Mouse (Mus musculus) brain, adult 2 months (tissue): ENCODE data around the gene Itgb8.

ENCODE experiments used
- DNase-seq: peaks from one replicate; pipeline ENCODE4 v3.0.0; 2011; ENCODE audit warnings: low read depth, low spot score

The Itgb8 gene

GRCm38 (mm10) chr12:119209384-119210072 is 29.1 kb downstream of the Itgb8 start:
- peak; percentile 87 for DNase-seq

GRCm38 (mm10) chr12:119207464-119207801 is 31.2 kb downstream of the Itgb8 start:
- no peak for DNase-seq

- peak; percentile 89 for DNase-seq
These were observed 31.7 kb downstream of the Itgb8 start for GRCm38 (mm10) chr12:119206711-119207463.

GRCm38 (mm10) chr12:119204411-119204810 is 34.2 kb downstream of the Itgb8 start:
- no peak for DNase-seq

- no peak for DNase-seq
These were observed 35.8 kb downstream of the Itgb8 start for GRCm38 (mm10) chr12:119202766-119203165.

GRCm38 (mm10) chr12:119195145-119195544 is 43.5 kb downstream of the Itgb8 start:
- no peak for DNase-seq

GRCm38 (mm10) chr12:119189814-119190213 is 48.8 kb downstream of the Itgb8 start:
- no peak for DNase-seq

GRCm38 (mm10) chr12:119185441-119185840 is 53.2 kb downstream of the Itgb8 start:
- DNase-seq = no peak

- no peak for DNase-seq
These were observed 56.2 kb downstream of the Itgb8 start for GRCm38 (mm10) chr12:119182215-119182924.

- no peak for DNase-seq
These were observed 62.6 kb downstream of the Itgb8 start for GRCm38 (mm10) chr12:119176017-119176416.

GRCm38 (mm10) chr12:119169828-119170539 is 68.6 kb downstream of the Itgb8 start:
- peak; percentile 10 for DNase-seq

GRCm38 (mm10) chr12:119169143-119169542 is 69.5 kb downstream of the Itgb8 start:
- DNase-seq = no peak

- DNase-seq = no peak
These were observed 73.5 kb downstream of the Itgb8 start for GRCm38 (mm10) chr12:119165115-119165514.

- no peak for DNase-seq
These were observed 73.9 kb downstream of the Itgb8 start for GRCm38 (mm10) chr12:119164672-119165071.

- peak; percentile 52 for DNase-seq
These were observed 74.4 kb downstream of the Itgb8 start for GRCm38 (mm10) chr12:119164176-119164575.

- DNase-seq = peak; percentile 18
These were observed 77.8 kb downstream of the Itgb8 start for GRCm38 (mm10) chr12:119160786-119161185.

- no peak for DNase-seq
These were observed 79.2 kb downstream of the Itgb8 start for GRCm38 (mm10) chr12:119159254-119159933.

GRCm38 (mm10) chr12:119157686-119158085 is 80.9 kb downstream of the Itgb8 start:
- DNase-seq = no peak

- DNase-seq = no peak
These were observed 81.5 kb downstream of the Itgb8 start for GRCm38 (mm10) chr12:119157068-119157467.

GRCm38 (mm10) chr12:119155566-119155965 is 83.0 kb downstream of the Itgb8 start:
- peak; percentile 7 for DNase-seq

- no peak for DNase-seq
These were observed 87.6 kb downstream of the Itgb8 start for GRCm38 (mm10) chr12:119150956-119151355.
